Mouse (Mus musculus): ENCODE results near the gene Xpnpep2. TPM values are rescaled to one million over a fixed set of nuclear protein-coding genes. Genes with fewer than 3 reads are reported as not detected.

Gene Xpnpep2
- total and polyA plus RNA-seq, 2 experiments from 2014 or later, result 0.66 TPM; not detected in 1

- no peak overlapping the region for H3K9ac ChIP-seq (replicated peaks; ENCODE audit: low read depth, low read length)
- no peaks in the 10 kb centered on the region for H3K4me1 ChIP-seq (ENCODE audit: control insufficient read depth, insufficient read depth)
- H3K4me2 ChIP-seq (ENCODE audit: low read depth, low read length), result no peak overlapping the region
- ATAC-seq (ENCODE audit: insufficient read depth, low read depth) (no peak), DNase-seq (ENCODE audit: low spot score) (no peak)
- TF ChIP-seq CTCF (IDR thresholded peaks at IDR 0.05; ENCODE audit: low read depth), result no peak
- no peak for TF ChIP-seq EP300 (IDR thresholded peaks at IDR 0.05; ENCODE audit: low read depth)
- no peaks in the 10 kb centered on the region for H3K27me3 ChIP-seq (ENCODE audit: control insufficient read depth, insufficient read depth, low read length)
- H3K27ac ChIP-seq (ENCODE audit: low read depth), result no peak overlapping the region
- no peaks in the 10 kb centered on the region for H3K9me3 ChIP-seq (replicated peaks; ENCODE audit: control insufficient read depth, low read length)
- WGBS, result 76% methylated on average over 7 of the region's 7 CpGs
- H3K4me3 ChIP-seq (ENCODE audit: low read depth, low read length), result no peak overlapping the region
- H3K36me3 ChIP-seq (replicated peaks; ENCODE audit: control insufficient read depth, insufficient read depth, low read length), result no peaks in the 10 kb centered on the region
Observed at GRCm38 (mm10) chrX:48104736-48105441, 3.6 kb upstream of the Xpnpep2 start.

GRCm38 (mm10) chrX:48106226-48106625, 2.3 kb upstream of the Xpnpep2 start:
- Histone ChIP-seq H3K4me1 (ENCODE audit: control insufficient read depth, insufficient read depth) (no peaks in the 10 kb centered on the region), H3K9me3 (replicated peaks; ENCODE audit: control insufficient read depth, low read length) (no peaks in the 10 kb centered on the region), H3K4me2 (ENCODE audit: low read depth, low read length) (no peak overlapping the region), H3K27me3 (ENCODE audit: control insufficient read depth, insufficient read depth, low read length) (no peaks in the 10 kb centered on the region), H3K9ac (replicated peaks; ENCODE audit: low read depth, low read length) (no peak overlapping the region), H3K27ac (ENCODE audit: low read depth) (no peak overlapping the region), H3K36me3 (replicated peaks; ENCODE audit: control insufficient read depth, insufficient read depth, low read length) (no peaks in the 10 kb centered on the region), H3K4me3 (ENCODE audit: low read depth, low read length) (no peak overlapping the region)
- no peak for ATAC-seq (ENCODE audit: insufficient read depth, low read depth)
- no peak for DNase-seq (ENCODE audit: low spot score)
- TF ChIP-seq EP300 (IDR thresholded peaks at IDR 0.05; ENCODE audit: low read depth), result no peak
- no peak for TF ChIP-seq CTCF (IDR thresholded peaks at IDR 0.05; ENCODE audit: low read depth)
- WGBS, result 39% methylated on average over 3 of the region's 3 CpGs

GRCm38 (mm10) chrX:48109316-48109655, 761 bp downstream of the Xpnpep2 start:
- H3K27me3 ChIP-seq (ENCODE audit: control insufficient read depth, insufficient read depth, low read length), result no peaks in the 10 kb centered on the region
- DNase-seq (ENCODE audit: low spot score) (no peak), ATAC-seq (ENCODE audit: insufficient read depth, low read depth) (no peak)
- no peaks in the 10 kb centered on the region for H3K9me3 ChIP-seq (replicated peaks; ENCODE audit: control insufficient read depth, low read length)
- H3K27ac ChIP-seq (ENCODE audit: low read depth), result no peak overlapping the region
- no peak overlapping the region for H3K4me3 ChIP-seq (ENCODE audit: low read depth, low read length)
- H3K9ac ChIP-seq (replicated peaks; ENCODE audit: low read depth, low read length), result no peak overlapping the region
- no peaks in the 10 kb centered on the region for H3K4me1 ChIP-seq (ENCODE audit: control insufficient read depth, insufficient read depth)
- WGBS, result 60% methylated on average over 3 of the region's 3 CpGs
- TF ChIP-seq EP300 (IDR thresholded peaks at IDR 0.05; ENCODE audit: low read depth) (no peak), CTCF (IDR thresholded peaks at IDR 0.05; ENCODE audit: low read depth) (no peak)
- H3K4me2 ChIP-seq (ENCODE audit: low read depth, low read length), result no peak overlapping the region
- no peaks in the 10 kb centered on the region for H3K36me3 ChIP-seq (replicated peaks; ENCODE audit: control insufficient read depth, insufficient read depth, low read length)

- ATAC-seq (ENCODE audit: insufficient read depth, low read depth) (no peak), DNase-seq (ENCODE audit: low spot score) (no peak)
- no peak overlapping the region for H3K9ac ChIP-seq (replicated peaks; ENCODE audit: low read depth, low read length)
- H3K27me3 ChIP-seq (ENCODE audit: control insufficient read depth, insufficient read depth, low read length), result no peaks in the 10 kb centered on the region
- H3K4me3 ChIP-seq (ENCODE audit: low read depth, low read length), result no peak overlapping the region
- H3K4me1 ChIP-seq (ENCODE audit: control insufficient read depth, insufficient read depth), result no peaks in the 10 kb centered on the region
- TF ChIP-seq CTCF (IDR thresholded peaks at IDR 0.05; ENCODE audit: low read depth), result no peak
- TF ChIP-seq EP300 (IDR thresholded peaks at IDR 0.05; ENCODE audit: low read depth), result no peak
- no peaks in the 10 kb centered on the region for H3K9me3 ChIP-seq (replicated peaks; ENCODE audit: control insufficient read depth, low read length)
- no peak overlapping the region for H3K27ac ChIP-seq (ENCODE audit: low read depth)
- H3K36me3 ChIP-seq (replicated peaks; ENCODE audit: control insufficient read depth, insufficient read depth, low read length), result no peaks in the 10 kb centered on the region
- no peak overlapping the region for H3K4me2 ChIP-seq (ENCODE audit: low read depth, low read length)
Observed at GRCm38 (mm10) chrX:48119294-48119693, 10.8 kb downstream of the Xpnpep2 start.

- Histone ChIP-seq H3K9ac (replicated peaks; ENCODE audit: low read depth, low read length) (no peak overlapping the region), H3K4me2 (ENCODE audit: low read depth, low read length) (peak overlapping the region; percentile 48), H3K27me3 (ENCODE audit: control insufficient read depth, insufficient read depth, low read length) (no peaks in the 10 kb centered on the region), H3K27ac (ENCODE audit: low read depth) (no peak overlapping the region), H3K9me3 (replicated peaks; ENCODE audit: control insufficient read depth, low read length) (no peaks in the 10 kb centered on the region), H3K4me3 (ENCODE audit: low read depth, low read length) (no peak overlapping the region), H3K4me1 (ENCODE audit: control insufficient read depth, insufficient read depth) (no peaks in the 10 kb centered on the region), H3K36me3 (replicated peaks; ENCODE audit: control insufficient read depth, insufficient read depth, low read length) (no peaks in the 10 kb centered on the region)
- 19% methylated on average over 17 of the region's 17 CpGs for WGBS
- ATAC-seq (ENCODE audit: insufficient read depth, low read depth), result no peak; the same call in 1 of the 2 replicates
- TF ChIP-seq CTCF (IDR thresholded peaks at IDR 0.05; ENCODE audit: low read depth), result peak; percentile 61
- no peak for TF ChIP-seq EP300 (IDR thresholded peaks at IDR 0.05; ENCODE audit: low read depth)
- DNase-seq (ENCODE audit: low spot score), result peak; percentile 39
Observed at GRCm38 (mm10) chrX:48124132-48125071, 15.9 kb downstream of the Xpnpep2 start.

All from heart, postnatal 0 days (tissue).